Mouse (Mus musculus) liver, adult 2 months (tissue): ENCODE measurements around the gene Med18. TPM values are rescaled to one million over a fixed set of nuclear protein-coding genes. Genes with fewer than 3 reads are reported as not detected.

ENCODE experiments used
- DNase-seq: peaks from one replicate; pipeline ENCODE4 v3.0.0-alpha.2; 2011; ENCODE audit warnings: low read depth, low spot score; ENCODE audit errors: extremely low read depth
- H3K27ac ChIP-seq: fragments of 200-500 bp; replicated peaks from 2 replicates; pipeline ENCODE4 v1.5.1; 2012; ENCODE audit warnings: low read depth, mild to moderate bottlenecking, control low read depth, inconsistent platforms, low read length; ENCODE audit not compliant: insufficient read depth
- H3K27me3 ChIP-seq: fragments of 200-500 bp; 2 replicates; pipeline ENCODE4 v1.6.1; 2012; ENCODE audit warnings: mild to moderate bottlenecking, moderate library complexity, low read length, inconsistent platforms; ENCODE audit not compliant: control insufficient read depth, insufficient read depth
- H3K36me3 ChIP-seq: fragments of 200-500 bp; 2 replicates; pipeline ENCODE4 v1.6.1; 2012; ENCODE audit warnings: low read length, inconsistent platforms; ENCODE audit not compliant: control insufficient read depth, insufficient read depth
- H3K4me1 ChIP-seq: fragments of 200-500 bp; 2 replicates; pipeline ENCODE4 v1.6.1; 2011; ENCODE audit warnings: low read length; ENCODE audit not compliant: control insufficient read depth, insufficient read depth
- H3K4me3 ChIP-seq: fragments of 200-500 bp; 2 replicates; pipeline ENCODE4 v1.5.1; 2011; ENCODE audit warnings: low read depth, mild to moderate bottlenecking, control low read depth, low read length, moderate library complexity; ENCODE audit not compliant: insufficient read depth
- H3K79me2 ChIP-seq: fragments of 200-500 bp; 2 replicates; pipeline ENCODE4 v1.6.1; 2012; ENCODE audit warnings: inconsistent platforms, mild to moderate bottlenecking, low read length, moderate library complexity; ENCODE audit not compliant: control insufficient read depth, insufficient read depth
- H3K9ac ChIP-seq: fragments of 200-500 bp; 2 replicates; pipeline ENCODE4 v1.6.1; 2012; ENCODE audit warnings: low read depth, mild to moderate bottlenecking, control low read depth, inconsistent platforms, low read length
- CTCF ChIP-seq: fragments of 200-500 bp; IDR thresholded peaks from 2 replicates; pipeline ENCODE4 v1.5.1; 2011; ENCODE audit warnings: low read depth, low read length, control low read depth
- POLR2A ChIP-seq: fragments of 200-500 bp; IDR thresholded peaks from 2 replicates; pipeline ENCODE4 v1.6.1; 2011; ENCODE audit warnings: low read length, control low read depth; ENCODE audit not compliant: insufficient read depth; ENCODE audit errors: extremely low read depth
- WGBS: fragments of 180-500 bp; shearing (Covaris S2); methylation state at CpG from one replicate; pipeline ENCODE4 v1.1.7; 2018; 5-methylcytosine and 5-hydroxymethylcytosine counted together
- polyA plus RNA-seq: library from polyadenylated mRNA; depleted of rRNA; stranded (reverse); fragments of >200 nt; gene quantifications from 2 replicates; pipeline ENCODE4 v1.2.3, GENCODE M21; 2012
- total RNA-seq: library from RNA; depleted of rRNA; stranded (reverse); fragments of >200 nt; gene quantifications from 2 replicates; pipeline ENCODE4 v1.2.3, GENCODE M21; 2014

Med18 gene
- total and polyA plus RNA-seq, 2 experiments, result 1.0 to 3.8 TPM

- no peak overlapping the region for H3K27ac ChIP-seq
- TF ChIP-seq POLR2A (no peak), CTCF (no peak)
- DNase-seq, result no peak
- H3K36me3 ChIP-seq, result peaks cover 2% of the 10 kb centered on the region; the same call in 1 of the 2 replicates
- H3K79me2 ChIP-seq, result peaks cover 32% of the 10 kb centered on the region; the same call in 1 of the 2 replicates
- H3K4me1 ChIP-seq, result peaks cover 4% of the 10 kb centered on the region
- 96% methylated on average over 6 of the region's 6 CpGs for WGBS
- no peak overlapping the region for H3K9ac ChIP-seq
- H3K27me3 ChIP-seq, result no peaks in the 10 kb centered on the region
- H3K4me3 ChIP-seq, result no peak overlapping the region
These were observed 42.5 kb upstream of the Med18 start for GRCm38 (mm10) chr4:132506250-132506649.

- no peak for TF ChIP-seq POLR2A
- TF ChIP-seq CTCF, result no peak
- H3K4me3 ChIP-seq, result no peak overlapping the region
- H3K27ac ChIP-seq, result no peak overlapping the region
- WGBS, result 87% methylated on average over 10 of the region's 10 CpGs
- H3K9ac ChIP-seq, result no peak overlapping the region
- H3K79me2 ChIP-seq, result peaks cover 32% of the 10 kb centered on the region; the same call in 1 of the 2 replicates
- peaks cover 4% of the 10 kb centered on the region for H3K4me1 ChIP-seq
- peaks cover 2% of the 10 kb centered on the region; the same call in 1 of the 2 replicates for H3K36me3 ChIP-seq
- DNase-seq, result no peak
- H3K27me3 ChIP-seq, result no peaks in the 10 kb centered on the region
These were observed 42.1 kb upstream of the Med18 start for GRCm38 (mm10) chr4:132505800-132506199.

GRCm38 (mm10) chr4:132505034-132505738, 41.5 kb upstream of the Med18 start:
- Histone ChIP-seq H3K4me1 (peaks cover 4% of the 10 kb centered on the region), H3K36me3 (peaks cover 2% of the 10 kb centered on the region; the same call in 1 of the 2 replicates), H3K27me3 (no peaks in the 10 kb centered on the region), H3K4me3 (no peak overlapping the region), H3K27ac (no peak overlapping the region), H3K9ac (no peak overlapping the region), H3K79me2 (peaks cover 32% of the 10 kb centered on the region; the same call in 1 of the 2 replicates)
- TF ChIP-seq CTCF (no peak), POLR2A (no peak)
- 70% methylated on average over 6 of the region's 6 CpGs for WGBS
- DNase-seq, result no peak

- Histone ChIP-seq H3K4me3 (no peak overlapping the region), H3K9ac (no peak overlapping the region), H3K27me3 (no peaks in the 10 kb centered on the region), H3K79me2 (peaks cover 18% of the 10 kb centered on the region; the same call in 1 of the 2 replicates), H3K36me3 (peaks cover 11% of the 10 kb centered on the region; the same call in 1 of the 2 replicates), H3K27ac (no peak overlapping the region), H3K4me1 (no peaks in the 10 kb centered on the region; the same call in none of the 2 replicates)
- DNase-seq, result no peak
- no peak for TF ChIP-seq CTCF
- no peak for TF ChIP-seq POLR2A
- 87% methylated on average over 11 of the region's 11 CpGs for WGBS
These were observed 39.6 kb upstream of the Med18 start for GRCm38 (mm10) chr4:132503344-132503743.

GRCm38 (mm10) chr4:132501639-132502038, 37.9 kb upstream of the Med18 start:
- no peak for TF ChIP-seq CTCF
- TF ChIP-seq POLR2A, result no peak
- WGBS, result 97% methylated on average over 6 of the region's 6 CpGs
- no peaks in the 10 kb centered on the region; the same call in 1 of the 2 replicates for H3K4me1 ChIP-seq

GRCm38 (mm10) chr4:132494271-132494918, 30.7 kb upstream of the Med18 start:
- Histone ChIP-seq H3K79me2 (no peaks in the 10 kb centered on the region), H3K4me3 (no peak overlapping the region), H3K9ac (no peak overlapping the region), H3K36me3 (peaks cover 25% of the 10 kb centered on the region; the same call in 1 of the 2 replicates), H3K27ac (no peak overlapping the region), H3K4me1 (peaks cover 27% of the 10 kb centered on the region), H3K27me3 (no peaks in the 10 kb centered on the region)
- TF ChIP-seq CTCF, result no peak
- 90% methylated on average over 20 of the region's 20 CpGs for WGBS
- peak; percentile 37 for DNase-seq

More at GRCm38 (mm10) chr4:132501639-132502038, 37.9 kb upstream of the Med18 start:
- no peak for DNase-seq
- H3K27ac ChIP-seq, result no peak overlapping the region
- H3K4me3 ChIP-seq, result no peak overlapping the region
- H3K79me2 ChIP-seq, result peaks cover 9% of the 10 kb centered on the region; the same call in 1 of the 2 replicates
- peaks cover 19% of the 10 kb centered on the region; the same call in 1 of the 2 replicates for H3K36me3 ChIP-seq
- H3K27me3 ChIP-seq, result no peaks in the 10 kb centered on the region
- no peak overlapping the region for H3K9ac ChIP-seq
